Comparison of ENCODE assay signal across 20 mouse cellular contexts in genomic region chr13:41296396-41296795, GRCm38 (mm10). TPM values are rescaled to one million over a fixed set of nuclear protein-coding genes. Genes with fewer than 3 reads are reported as not detected.
DNase-seq lines count a peak whose midpoint lies in the region; ATAC-seq and TF ChIP-seq lines count a peak whose summit lies in the region.
"Had no signal": no experiment of that assay in that cellular context is flagged by ENCODE, and none has a peak within 500 bp of the region (broad histone marks: within the 10 kb centered on the region; RNA-seq: fewer than 3 reads in every experiment).

No protein-coding gene starts in this region.

- H3K27ac ChIP-seq in heart, postnatal 0 days (ENCODE audit: low read depth) = no peak overlapping the region
- no peak overlapping the region for H3K27ac ChIP-seq in embryonic facial prominence, embryonic 14.5 days (replicated peaks; ENCODE audit: low read depth, low read length)
- H3K27ac ChIP-seq in midbrain, embryonic 16.5 days (ENCODE audit: low read length) = no peak overlapping the region
- H3K27ac ChIP-seq: heart, embryonic 15.5 days; layer of hippocampus, adult 2 months; lung, embryonic 15.5 days had no signal

- ATAC-seq in heart, postnatal 0 days (ENCODE audit: insufficient read depth, low read depth) = no peak
- ATAC-seq in embryonic facial prominence, embryonic 14.5 days (ENCODE audit: low read depth) = no peak
- no peak for ATAC-seq in midbrain, embryonic 16.5 days
- ATAC-seq in activated CD4-positive, CD25-positive, alpha-beta regulatory T cell, adult 4 months = no peak
- ATAC-seq: forebrain, postnatal 0 days; inflammation-experienced regulatory T-cells, adult 6 months had no signal

- no peak overlapping the region for H3K4me3 ChIP-seq in heart, postnatal 0 days (ENCODE audit: low read depth, low read length)
- no peak overlapping the region for H3K4me3 ChIP-seq in embryonic facial prominence, embryonic 14.5 days (ENCODE audit: low read depth, low read length)
- H3K4me3 ChIP-seq in midbrain, embryonic 16.5 days (ENCODE audit: low read depth, low read length) = no peak overlapping the region
- H3K4me3 ChIP-seq: heart, embryonic 15.5 days; layer of hippocampus, adult 2 months; lung, embryonic 15.5 days had no signal

- 0 out of 2 replicates have a peak, but pooled peaks cover 2% of the 10 kb centered on the region for H3K9me3 ChIP-seq in heart, postnatal 0 days (replicated peaks; ENCODE audit: control insufficient read depth, low read length)
- H3K9me3 ChIP-seq in embryonic facial prominence, embryonic 14.5 days (ENCODE audit: control insufficient read depth, low read length) = 0 out of 2 replicates have a peak, but pooled peaks cover 1% of the 10 kb centered on the region
- H3K9me3 ChIP-seq in midbrain, embryonic 16.5 days (replicated peaks; ENCODE audit: control insufficient read depth, low read length, poor library complexity, severe bottlenecking) = 0 out of 2 replicates have a peak, but pooled peaks cover 2% of the 10 kb centered on the region
- H3K9me3 ChIP-seq: heart, embryonic 15.5 days; lung, embryonic 15.5 days had no signal

- 73% methylated on average over 10 of the region's 10 CpGs for WGBS in heart, postnatal 0 days
- WGBS in embryonic facial prominence, embryonic 14.5 days = 56% methylated on average over 10 of the region's 10 CpGs
- 55% methylated on average over 10 of the region's 10 CpGs for WGBS in midbrain, embryonic 16.5 days

- H3K4me2 ChIP-seq in heart, postnatal 0 days (ENCODE audit: low read depth, low read length) = no peak overlapping the region
- H3K4me2 ChIP-seq in embryonic facial prominence, embryonic 14.5 days (ENCODE audit: low read depth, low read length) = peak overlapping the region; percentile 31
- H3K4me2 ChIP-seq in midbrain, embryonic 16.5 days (ENCODE audit: low read length) = peak overlapping the region; percentile 8; the same call in 1 of the 2 replicates
- H3K4me2 ChIP-seq: heart, embryonic 15.5 days; lung, embryonic 15.5 days had no signal

- DNase-seq in heart, postnatal 0 days (ENCODE audit: low spot score) = peak; percentile 8
- DNase-seq in heart, adult 8-10 months (ENCODE audit: low spot score) = no peak
- peak; percentile 48 for DNase-seq in embryo, embryonic 11 days
- DNase-seq in embryonic facial prominence, embryonic 14.5 days (ENCODE audit: low spot score) = no peak
- no peak for DNase-seq in layer of hippocampus, adult 8-10 months (ENCODE audit: low spot score in 2 of 2)
- no peak for DNase-seq in urinary bladder, postnatal 25 days (ENCODE audit: low spot score)
- DNase-seq: forebrain, postnatal 0 days; thymus, postnatal 4 days had no signal

- H3K4me1 ChIP-seq in heart, postnatal 0 days (ENCODE audit: control insufficient read depth, insufficient read depth) = 0 out of 2 replicates have a peak, but pooled peaks cover 2% of the 10 kb centered on the region
- H3K4me1 ChIP-seq in embryonic facial prominence, embryonic 14.5 days (ENCODE audit: control insufficient read depth, insufficient read depth, low read length) = peaks cover 8% of the 10 kb centered on the region; the same call in 1 of the 2 replicates
- no peaks in the 10 kb centered on the region for H3K4me1 ChIP-seq in midbrain, embryonic 16.5 days (ENCODE audit: control insufficient read depth, insufficient read depth, low read length)

- no peak for TF ChIP-seq CTCF in heart, postnatal 0 days (IDR thresholded peaks at IDR 0.05; ENCODE audit: low read depth)

- H3K9ac ChIP-seq in heart, postnatal 0 days (replicated peaks; ENCODE audit: low read depth, low read length) = no peak overlapping the region
- no peak overlapping the region for H3K9ac ChIP-seq in embryonic facial prominence, embryonic 14.5 days (ENCODE audit: low read depth, low read length)
- H3K9ac ChIP-seq in midbrain, embryonic 16.5 days (ENCODE audit: low read depth, low read length) = no peak overlapping the region
- H3K9ac ChIP-seq: forebrain, postnatal 0 days; heart, embryonic 15.5 days; lung, embryonic 15.5 days had no signal

- H3K27me3 ChIP-seq in heart, postnatal 0 days (ENCODE audit: control insufficient read depth, insufficient read depth, low read length) = no peaks in the 10 kb centered on the region
- no peaks in the 10 kb centered on the region for H3K27me3 ChIP-seq in embryonic facial prominence, embryonic 14.5 days (replicated peaks; ENCODE audit: control insufficient read depth, insufficient read depth, low read length)
- no peaks in the 10 kb centered on the region for H3K27me3 ChIP-seq in midbrain, embryonic 16.5 days (ENCODE audit: control insufficient read depth, insufficient read depth, low read depth, low read length)
- H3K27me3 ChIP-seq: lung, embryonic 15.5 days had no signal

- H3K36me3 ChIP-seq in heart, postnatal 0 days (replicated peaks; ENCODE audit: control insufficient read depth, insufficient read depth, low read length) = no peaks in the 10 kb centered on the region
- H3K36me3 ChIP-seq in embryonic facial prominence, embryonic 14.5 days (ENCODE audit: control insufficient read depth, insufficient read depth, low read length) = no peaks in the 10 kb centered on the region
- no peaks in the 10 kb centered on the region for H3K36me3 ChIP-seq in midbrain, embryonic 16.5 days (ENCODE audit: control insufficient read depth, insufficient read depth, low read length)
- H3K36me3 ChIP-seq: heart, embryonic 15.5 days; lung, embryonic 15.5 days had no signal

- no peak for TF ChIP-seq EP300 in heart, postnatal 0 days (IDR thresholded peaks at IDR 0.05; ENCODE audit: low read depth)

RNA-seq across cellular contexts. Expression of gene Gm17364, which starts 22.6 kb away (rescaled TPM):
- total RNA-seq in heart, postnatal 0 days (2014; rRNA removed; ENCODE audit: low replicate concordance) = not detected in 2 replicates
- polyA plus RNA-seq in heart, postnatal 0 days (2015; fragmentation: Nextera tagmentation; extraction: Ambion mirVana) = not detected in 2 replicates
- total RNA-seq in heart, adult 8-10 months (2022) = not detected
- not detected in 2 replicates for polyA plus RNA-seq in embryonic facial prominence, embryonic 14.5 days (2014; fragmentation: Nextera tagmentation; extraction: Ambion mirVana)
- not detected in 2 replicates for polyA plus RNA-seq in midbrain, embryonic 16.5 days (2015; fragmentation: Nextera tagmentation; extraction: Ambion mirVana)
- not detected for total RNA-seq in layer of hippocampus, adult 8-10 months (2022)
- polyA plus RNA-seq in activated CD4-positive, CD25-positive, alpha-beta regulatory T cell, adult 4 months (2017; shearing (Covaris generic)) = not detected
- total RNA-seq: forebrain, postnatal 0 days; gastrocnemius, postnatal 25 days; layer of hippocampus, adult 2 months; left cerebral cortex, postnatal 10 days; liver, adult 2 months; megakaryocyte, adult 5-6 weeks had no signal
- polyA plus RNA-seq: forebrain, postnatal 0 days; heart, embryonic 15.5 days; inflammation-experienced regulatory T-cells, adult 6 months; kidney, embryonic 16.5 days; liver, adult 2 months; lung, embryonic 15.5 days; testis, adult 2 months had no signal

RNA-seq across cellular contexts. Expression of gene Smim13, which starts 46.8 kb away (rescaled TPM):
- total RNA-seq in heart, postnatal 0 days (2014; rRNA removed; ENCODE audit: low replicate concordance) = 14.6 and 15.5 TPM in 2 replicates
- 7.9 TPM in 2 replicates for polyA plus RNA-seq in heart, postnatal 0 days (2015; fragmentation: Nextera tagmentation; extraction: Ambion mirVana)
- 10 to 100 TPM; 23.3 to 28.6 (median 26.7) TPM for total RNA-seq in heart, adult 8-10 months (2022)
- 16.2 and 19.8 TPM in 2 replicates for polyA plus RNA-seq in embryonic facial prominence, embryonic 14.5 days (2014; fragmentation: Nextera tagmentation; extraction: Ambion mirVana)
- polyA plus RNA-seq in midbrain, embryonic 16.5 days (2015; fragmentation: Nextera tagmentation; extraction: Ambion mirVana) = 25.9 and 27.2 TPM in 2 replicates
- total RNA-seq in layer of hippocampus, adult 8-10 months (2022) = 100 to 1,000 TPM; 120 to 157 (median 137) TPM
- 1 to 10 TPM; 3.7 to 3.8 TPM for polyA plus RNA-seq in activated CD4-positive, CD25-positive, alpha-beta regulatory T cell, adult 4 months (2017; shearing (Covaris generic))

Comparison
In these comparisons a context has a peak if more than half of its experiments do, and no peak if none do; other contexts are left out.
1. DNase-seq: peak in heart, postnatal 0 days (single experiment) and embryo, embryonic 11 days (single experiment); none in heart, adult 8-10 months (single experiment), embryonic facial prominence, embryonic 14.5 days (single experiment), layer of hippocampus, adult 8-10 months (0 of 2) and urinary bladder, postnatal 25 days (single experiment).